Comparison of ENCODE assay signal across 9 mouse cellular contexts in genomic region chr12:103433986-103434731, GRCm38 (mm10). TPM values are rescaled to one million over a fixed set of nuclear protein-coding genes. Genes with fewer than 3 reads are reported as not detected.
DNase-seq lines count a peak whose midpoint lies in the region; ATAC-seq lines count a peak whose summit lies in the region.
"Had no signal": no experiment of that assay in that cellular context is flagged by ENCODE, and none has a peak within 500 bp of the region (broad histone marks: within the 10 kb centered on the region; RNA-seq: fewer than 3 reads in every experiment).

Gene Ifi27 (plus strand): TSS chr12:103434211.

- H3K4me2 ChIP-seq in midbrain, embryonic 15.5 days: no peak within 1 kb of the TSS
- peak within 1 kb of the TSS; percentile 44 for H3K4me2 ChIP-seq in liver, embryonic 13.5 days

- 76% methylated on average over 8 of the region's 8 CpGs for WGBS in midbrain, embryonic 15.5 days
- WGBS in midbrain, embryonic 10.5 days: 76% methylated on average over 8 of the region's 8 CpGs
- 38% methylated on average over 8 of the region's 8 CpGs for WGBS in liver, embryonic 13.5 days (ENCODE audit: insufficient replicate concordance)

- no peak for DNase-seq in midbrain, embryonic 10.5 days (ENCODE audit: low spot score)
- DNase-seq in adrenal gland, postnatal 36 days: peak; percentile 75 to 88
- DNase-seq in heart, adult 8-10 months (ENCODE audit: low spot score): peak; percentile 96
- peak; percentile 89 for DNase-seq in kidney, postnatal 14 days
- DNase-seq in liver, embryonic 13.5 days: no peak
- DNase-seq in ovary, postnatal 36 days (ENCODE audit: low spot score): peak; percentile 41
- DNase-seq in yolk sac, embryonic 10.5 days (ENCODE audit: low spot score): no peak

- no peak within 1 kb of the TSS for H3K27ac ChIP-seq in midbrain, embryonic 15.5 days
- H3K27ac ChIP-seq in midbrain, embryonic 10.5 days (replicated peaks): no peak within 1 kb of the TSS
- no peak within 1 kb of the TSS; the same call in 1 of the 2 replicates for H3K27ac ChIP-seq in liver, embryonic 13.5 days

- H3K4me3 ChIP-seq in midbrain, embryonic 15.5 days: no peak within 1 kb of the TSS
- H3K4me3 ChIP-seq in midbrain, embryonic 10.5 days: no peak within 1 kb of the TSS
- peak within 1 kb of the TSS; percentile 18; the same call in 1 of the 2 replicates for H3K4me3 ChIP-seq in liver, embryonic 13.5 days (replicated peaks)
- H3K4me3 ChIP-seq: erythroblast, embryonic 14.5 days had no signal

- H3K9ac ChIP-seq in midbrain, embryonic 15.5 days: no peak within 1 kb of the TSS
- no peak within 1 kb of the TSS for H3K9ac ChIP-seq in liver, embryonic 13.5 days

- no peaks in the 10 kb centered on the region for H3K27me3 ChIP-seq in midbrain, embryonic 15.5 days (replicated peaks)
- H3K27me3 ChIP-seq in midbrain, embryonic 10.5 days (ENCODE audit: low read depth, poor library complexity, severe bottlenecking): no peaks in the 10 kb centered on the region
- no peaks in the 10 kb centered on the region for H3K27me3 ChIP-seq in liver, embryonic 13.5 days

- no peaks in the 10 kb centered on the region for H3K9me3 ChIP-seq in midbrain, embryonic 15.5 days
- no peaks in the 10 kb centered on the region for H3K9me3 ChIP-seq in midbrain, embryonic 10.5 days (replicated peaks)
- no peaks in the 10 kb centered on the region for H3K9me3 ChIP-seq in liver, embryonic 13.5 days (replicated peaks)

- no peak for ATAC-seq in midbrain, embryonic 15.5 days (replicated peaks)
- peak; percentile 87 for ATAC-seq in liver, embryonic 13.5 days (ENCODE audit: low read depth)

- no peaks in the 10 kb centered on the region for H3K4me1 ChIP-seq in midbrain, embryonic 15.5 days
- no peaks in the 10 kb centered on the region for H3K4me1 ChIP-seq in midbrain, embryonic 10.5 days
- H3K4me1 ChIP-seq in liver, embryonic 13.5 days (replicated peaks): no peaks in the 10 kb centered on the region

- no peaks in the 10 kb centered on the region for H3K36me3 ChIP-seq in midbrain, embryonic 15.5 days (replicated peaks)
- no peaks in the 10 kb centered on the region for H3K36me3 ChIP-seq in midbrain, embryonic 10.5 days
- no peaks in the 10 kb centered on the region for H3K36me3 ChIP-seq in liver, embryonic 13.5 days

RNA-seq across cellular contexts. Expression of gene Ifi27, which starts in this region (rescaled TPM):
- 15.1 and 15.4 TPM in 2 replicates for polyA plus RNA-seq in midbrain, embryonic 15.5 days (2015; fragmentation: Nextera tagmentation; extraction: Ambion mirVana)
- polyA plus RNA-seq in midbrain, embryonic 10.5 days (2016; fragmentation: Nextera tagmentation; extraction: Ambion mirVana): 0.75 and 1.4 TPM in 2 replicates
- 1,000 to 10,000 TPM; 1,339 to 1,709 TPM for total RNA-seq in adrenal gland, postnatal 36 days (2021)
- total RNA-seq in heart, adult 8-10 months (2022): 10 to 100 TPM; 45.0 to 62.7 (median 52.4) TPM
- polyA plus RNA-seq in liver, embryonic 13.5 days (2015; fragmentation: Nextera tagmentation; extraction: Ambion mirVana): 15.6 and 15.9 TPM in 2 replicates

Comparison
In these comparisons a context has a peak if more than half of its experiments do, and no peak if none do; other contexts are left out.
1. RNA of gene Ifi27 (total RNA-seq): 1,339 to 1,709 TPM in adrenal gland, postnatal 36 days; 45.0 to 62.7 TPM in heart, adult 8-10 months; every median in the first group is over 10 times any median in the second.
2. DNase-seq: peak in adrenal gland, postnatal 36 days (2 of 2), heart, adult 8-10 months (single experiment), kidney, postnatal 14 days (single experiment) and ovary, postnatal 36 days (single experiment); none in midbrain, embryonic 10.5 days (single experiment), liver, embryonic 13.5 days (single experiment) and yolk sac, embryonic 10.5 days (single experiment).